Mouse (Mus musculus) central nervous system, embryonic 11.5 days (tissue): ENCODE measurements around the gene Fhl1. TPM values are rescaled to one million over a fixed set of nuclear protein-coding genes. Genes with fewer than 3 reads are reported as not detected.

Experiments
- polyA plus RNA-seq: library from polyadenylated mRNA; depleted of rRNA; stranded (reverse); fragments of >200 nt; gene quantifications from 2 replicates; pipeline ENCODE4 v1.2.3, GENCODE M21; 2012; rRNA removed

Gene Fhl1
- 60.8 and 85.4 TPM in 2 replicates for polyA plus RNA-seq

DNA sequence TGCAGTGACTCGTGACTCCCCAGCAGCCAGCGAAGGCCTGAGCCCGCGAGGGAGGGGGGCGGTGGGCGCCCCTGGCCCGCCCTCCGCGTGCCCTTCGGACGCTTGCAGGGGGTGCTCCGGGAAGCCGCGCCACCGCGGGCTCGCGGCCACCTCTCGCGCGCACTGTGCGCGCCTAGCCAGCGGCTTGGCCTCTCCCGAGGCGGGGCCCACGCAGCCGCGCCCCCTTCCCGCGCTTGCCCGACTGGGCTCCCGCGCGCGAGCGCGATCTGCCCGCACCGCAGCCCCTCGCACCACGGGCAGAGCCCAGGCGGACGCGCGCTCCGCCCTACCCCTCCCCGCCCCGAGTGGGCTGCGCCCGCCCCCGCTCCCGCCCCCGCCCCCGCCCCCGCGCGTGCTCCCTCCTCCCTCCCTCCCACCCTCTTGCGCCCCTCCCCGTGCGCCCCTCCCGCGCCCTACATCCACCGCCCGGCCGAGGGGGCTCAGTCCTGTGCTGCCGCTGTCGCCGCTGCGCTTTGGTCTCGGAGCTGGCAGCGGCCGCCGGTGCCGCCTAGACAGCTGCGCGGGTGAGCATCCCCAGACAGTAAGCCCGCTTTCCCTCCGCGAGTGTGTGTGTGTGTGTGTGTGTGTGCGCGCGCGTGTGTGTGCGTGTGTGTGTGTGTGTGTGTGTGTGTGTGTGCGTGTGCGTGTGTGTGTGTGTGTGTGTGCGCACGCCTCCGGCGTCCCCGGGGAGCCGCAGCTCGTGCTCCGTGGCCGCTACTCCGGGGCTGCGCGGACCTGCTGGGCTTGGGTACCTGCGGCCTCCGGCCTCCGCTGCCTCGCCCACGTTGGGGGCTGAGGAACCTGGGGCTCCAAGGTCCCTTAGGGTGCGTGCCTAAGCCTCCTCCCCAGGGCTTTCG is at the start of gene Fhl1:
Fhl1 (plus strand) TSS at position 482 of the 896 bp plus-strand sequence.

DNA sequence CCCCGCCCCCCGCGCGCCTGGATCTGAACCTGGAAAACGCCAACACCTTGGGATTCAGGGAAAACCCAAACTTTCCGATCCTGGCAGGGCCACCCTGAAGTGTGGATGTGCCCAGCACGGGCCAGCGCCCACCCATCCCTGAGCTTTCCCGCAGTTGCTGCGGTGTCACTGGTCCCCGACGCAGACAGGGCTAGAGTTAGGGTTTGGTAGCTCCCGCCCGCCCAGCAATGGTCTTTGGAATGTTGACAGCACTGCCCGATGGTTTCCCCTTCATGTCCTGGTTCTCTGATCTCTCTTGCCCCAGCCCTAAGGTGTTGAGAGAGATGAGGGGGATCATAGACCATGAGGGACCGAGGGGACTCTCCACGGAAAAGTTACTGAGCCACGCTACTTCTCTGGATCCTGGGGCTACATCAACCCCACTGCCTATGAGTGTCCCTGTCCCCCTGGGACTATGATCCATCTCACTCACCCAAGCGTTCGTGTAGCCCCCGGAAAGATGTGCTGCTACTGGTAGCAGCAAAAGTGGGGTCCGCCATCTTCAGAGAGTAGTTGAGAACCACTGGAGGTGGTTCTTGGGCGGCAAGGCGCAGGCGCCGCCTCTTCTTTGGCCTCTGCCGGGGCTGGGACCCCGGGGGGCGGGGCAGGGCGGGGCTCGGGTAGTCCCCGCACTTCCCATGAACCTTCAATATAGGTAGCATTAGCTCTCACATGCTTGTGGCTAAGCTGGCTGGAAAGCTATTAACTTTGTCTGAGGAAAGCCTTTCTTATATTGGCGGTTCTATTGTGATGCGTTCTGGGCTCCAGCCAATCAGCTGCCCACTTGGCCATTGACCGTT is 90.4 kb downstream of the Fhl1 start, which contains the start of gene Map7d3:
Map7d3 (minus strand) TSS at position 562 of the 839 bp plus-strand sequence.

Other genes with a start within 250 kb of the Fhl1 start
- gene Gm10477, start 207.0 kb upstream of the Fhl1 start, polyA plus RNA-seq = not detected in 2 replicates
- gene Gm648, start 182.2 kb upstream of the Fhl1 start, polyA plus RNA-seq = 0.06 and 0.14 TPM in 2 replicates
- gene Mmgt1, start 133.7 kb upstream of the Fhl1 start, polyA plus RNA-seq = 13.4 and 32.0 TPM in 2 replicates
- 22.5 and 22.8 TPM in 2 replicates for gene Slc9a6, start 122.0 kb upstream of the Fhl1 start, polyA plus RNA-seq
- 1.3 and 1.5 TPM in 2 replicates for gene Map7d3, start 90.5 kb downstream of the Fhl1 start, polyA plus RNA-seq
- gene Adgrg4, start 138.4 kb downstream of the Fhl1 start, polyA plus RNA-seq = not detected in 2 replicates